Mouse (Mus musculus) embryonic facial prominence, embryonic 10.5 days (tissue): Measurements from ENCODE around the gene Dmbx1. TPM values are rescaled to one million over a fixed set of nuclear protein-coding genes. Genes with fewer than 3 reads are reported as not detected.

Experiments
- DNase-seq: peaks from one replicate; pipeline ENCODE4 v3.0.0-alpha.2; 2017; ENCODE audit warnings: low spot score
- H3K27ac ChIP-seq: fragments of 300-500 bp; sonication (generic); replicated peaks from 2 replicates; pipeline ENCODE4 v1.5.1; 2016; ENCODE audit warnings: mild to moderate bottlenecking
- H3K27me3 ChIP-seq: fragments of 300-500 bp; sonication (generic); replicated peaks from 2 replicates; pipeline ENCODE4 v1.6.1; 2016; ENCODE audit warnings: low read depth, mild to moderate bottlenecking; ENCODE audit not compliant: poor library complexity, severe bottlenecking
- H3K36me3 ChIP-seq: fragments of 300-500 bp; sonication (generic); replicated peaks from 2 replicates; pipeline ENCODE4 v1.6.1; 2016; ENCODE audit warnings: mild to moderate bottlenecking, moderate library complexity
- H3K4me1 ChIP-seq: fragments of 300-500 bp; sonication (generic); 2 replicates; pipeline ENCODE4 v1.6.1; 2016
- H3K4me3 ChIP-seq: fragments of 300-500 bp; sonication (generic); 2 replicates; pipeline ENCODE4 v1.5.1; 2016; ENCODE audit warnings: mild to moderate bottlenecking, moderate library complexity
- H3K9me3 ChIP-seq: fragments of 300-500 bp; sonication (generic); 2 replicates; pipeline ENCODE4 v1.6.1; 2016; ENCODE audit warnings: mild to moderate bottlenecking
- WGBS: fragments of 180-500 bp; shearing (Covaris S2); methylation state at CpG from one replicate; pipeline ENCODE4 v1.1.7; 2016; 5-methylcytosine and 5-hydroxymethylcytosine counted together
- polyA plus RNA-seq: library from polyadenylated mRNA; unstranded; fragments of >200 nt; fragmentation: Nextera tagmentation; extraction: Ambion mirVana; gene quantifications from 2 replicates; pipeline ENCODE4 v1.2.1, GENCODE M21; 2016

Gene Dmbx1
- polyA plus RNA-seq, 1 experiment from 2014 or later: 2.5 TPM

DNA sequence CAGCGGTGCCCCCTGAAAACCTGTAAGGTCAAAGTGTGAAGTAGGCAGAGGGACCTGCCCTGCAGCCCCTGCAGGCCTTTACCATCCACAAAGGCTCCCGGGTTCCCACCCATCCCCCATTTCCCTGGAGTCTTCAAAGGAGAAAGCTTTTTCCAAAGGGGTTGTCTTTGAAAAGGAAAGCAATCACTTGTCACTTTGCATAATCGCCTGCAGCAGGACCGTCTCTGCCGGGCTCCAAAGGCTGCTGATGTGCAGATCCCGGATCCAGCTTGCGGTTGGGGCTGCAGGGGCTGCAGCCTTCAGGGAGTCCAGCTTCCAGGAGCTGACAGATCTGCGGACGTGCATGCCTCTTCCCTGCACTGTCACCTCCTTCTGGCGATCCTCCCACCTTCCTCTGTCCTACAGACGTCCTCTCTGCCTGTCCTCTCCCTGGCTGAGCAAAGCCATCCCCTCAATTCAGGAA, 61.5 kb downstream of the Dmbx1 start:
- no peaks in the 10 kb centered on the region for H3K9me3 ChIP-seq
- WGBS: 1% methylated on average over 11 of the region's 11 CpGs
- peak overlapping the region; percentile 72; the same call in 1 of the 2 replicates for H3K27ac ChIP-seq
- peaks cover 46% of the 10 kb centered on the region for H3K4me1 ChIP-seq
- DNase-seq: peak; percentile 58
- peaks cover 36% of the 10 kb centered on the region for H3K27me3 ChIP-seq
- peaks cover 26% of the 10 kb centered on the region for H3K36me3 ChIP-seq
- H3K4me3 ChIP-seq: peak overlapping the region; percentile 29; the same call in 1 of the 2 replicates

DNA sequence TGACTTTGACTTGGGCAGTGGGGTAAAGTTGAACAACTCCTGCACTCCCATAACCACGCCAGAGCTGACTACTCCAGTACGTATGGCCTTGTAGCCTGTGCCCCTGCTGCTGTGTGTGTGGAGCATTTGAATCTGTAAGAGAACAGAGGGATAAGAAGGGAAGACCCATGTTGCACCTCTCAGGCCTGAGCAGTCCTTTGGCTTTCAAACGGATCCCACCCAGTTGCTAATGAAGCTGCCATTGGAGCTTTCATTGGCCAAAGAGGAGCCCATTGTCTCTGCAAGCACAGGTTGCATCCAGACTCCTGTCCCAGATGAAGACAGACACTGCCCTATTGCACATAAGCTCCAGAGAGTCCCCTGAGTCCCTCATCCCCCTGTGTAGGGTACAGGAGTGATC, 66.5 kb downstream of the Dmbx1 start:
- Histone ChIP-seq H3K9me3 (no peaks in the 10 kb centered on the region), H3K27me3 (peaks cover 19% of the 10 kb centered on the region), H3K4me1 (peaks cover 34% of the 10 kb centered on the region), H3K4me3 (no peak overlapping the region), H3K27ac (no peak overlapping the region), H3K36me3 (peaks cover 43% of the 10 kb centered on the region)
- no peak for DNase-seq
- 76% methylated on average over 3 of the region's 3 CpGs for WGBS

DNA sequence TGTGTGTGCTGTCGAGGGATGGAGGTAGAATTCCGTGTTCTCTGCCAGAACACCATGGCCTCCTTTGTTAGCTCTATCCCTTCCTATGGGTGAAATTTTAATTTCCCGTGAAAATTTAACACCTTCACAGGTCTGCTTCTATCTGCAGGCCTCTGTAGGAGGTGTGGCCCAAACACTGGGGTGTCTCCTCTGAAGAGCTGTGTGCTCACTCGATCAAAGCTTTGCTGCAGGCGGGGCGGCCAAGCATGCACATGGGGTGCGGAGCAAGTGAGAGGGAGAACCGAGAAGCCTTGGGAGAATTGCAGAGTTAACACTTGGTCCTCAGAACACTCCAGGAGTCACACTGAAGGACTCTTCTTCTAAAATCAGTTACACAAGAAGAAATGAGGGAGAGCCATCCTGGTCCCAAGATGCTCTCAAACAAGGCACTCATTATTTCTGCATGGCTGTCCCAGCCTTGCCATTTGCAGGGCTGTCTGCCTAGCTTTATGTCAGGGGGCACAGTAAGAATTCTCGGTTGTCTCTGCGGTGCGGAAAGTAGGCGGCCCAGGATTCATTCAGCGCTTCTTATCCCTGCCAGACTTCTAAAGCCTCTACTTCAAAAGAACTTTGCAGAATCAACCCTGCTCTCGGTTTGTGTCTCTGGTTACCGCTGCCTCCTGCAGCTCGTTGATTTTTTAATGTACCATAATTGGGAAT, 70.1 kb downstream of the Dmbx1 start:
- Histone ChIP-seq H3K27ac (0 out of 2 replicates have a peak overlapping the region, but pooled peaks have one; percentile 19), H3K36me3 (peaks cover 31% of the 10 kb centered on the region), H3K9me3 (no peaks in the 10 kb centered on the region), H3K4me1 (peaks cover 16% of the 10 kb centered on the region), H3K27me3 (no peaks in the 10 kb centered on the region), H3K4me3 (no peak overlapping the region)
- WGBS: 20% methylated on average over 16 of the region's 16 CpGs
- DNase-seq: no peak

Other genes starting within 250 kb of the Dmbx1 start
- 33.5 and 34.2 TPM in 2 replicates for gene Efcab14, start 202.2 kb downstream of the Dmbx1 start, polyA plus RNA-seq
- gene Tex38, start 158.9 kb downstream of the Dmbx1 start, polyA plus RNA-seq: 0.25 and 0.26 TPM in 2 replicates
- 47.3 and 56.5 TPM in 2 replicates for gene Atpaf1, start 155.1 kb downstream of the Dmbx1 start, polyA plus RNA-seq
- gene Mob3c, start 111.8 kb downstream of the Dmbx1 start, polyA plus RNA-seq: 2.8 and 3.5 TPM in 2 replicates
- gene Mknk1, start 100.7 kb downstream of the Dmbx1 start, polyA plus RNA-seq: 23.0 and 23.6 TPM in 2 replicates
- not detected in 2 replicates for gene Kncn, start 55.5 kb downstream of the Dmbx1 start, polyA plus RNA-seq
- 0.09 TPM in 1 of 2 replicates, not detected in the other for gene 6430628N08Rik, start 49.3 kb downstream of the Dmbx1 start, polyA plus RNA-seq
- gene Faah, start 78.0 kb upstream of the Dmbx1 start, polyA plus RNA-seq: 2.3 and 2.4 TPM in 2 replicates
- gene Nsun4, start 114.0 kb upstream of the Dmbx1 start, polyA plus RNA-seq: 18.2 and 18.7 TPM in 2 replicates
- gene Uqcrh, start 135.1 kb upstream of the Dmbx1 start, polyA plus RNA-seq: 449 and 463 TPM in 2 replicates
- 76.2 and 76.9 TPM in 2 replicates for gene Lrrc41, start 135.3 kb upstream of the Dmbx1 start, polyA plus RNA-seq
- gene Rad54l, start 183.8 kb upstream of the Dmbx1 start, polyA plus RNA-seq: 77.2 and 81.1 TPM in 2 replicates
- 57.6 and 61.4 TPM in 2 replicates for gene Pomgnt1, start 183.9 kb upstream of the Dmbx1 start, polyA plus RNA-seq
- 1.7 and 2.2 TPM in 2 replicates for gene Lurap1, start 211.4 kb upstream of the Dmbx1 start, polyA plus RNA-seq
- gene Tspan1, start 227.7 kb upstream of the Dmbx1 start, polyA plus RNA-seq: 0.11 and 0.24 TPM in 2 replicates
- not detected in 2 replicates for gene 1700042G07Rik, start 233.4 kb upstream of the Dmbx1 start, polyA plus RNA-seq
- gene Gm49337, start 233.5 kb upstream of the Dmbx1 start, polyA plus RNA-seq: not detected in 2 replicates